Mouse (Mus musculus) hindbrain, embryonic 10.5 days (tissue): Measurements from ENCODE around the gene Olfr229. TPM values are rescaled to one million over a fixed set of nuclear protein-coding genes. Genes with fewer than 3 reads are reported as not detected.

Experiments
- polyA plus RNA-seq: library from polyadenylated mRNA; unstranded; fragments of >200 nt; fragmentation: Nextera tagmentation; extraction: Ambion mirVana; gene quantifications from 2 replicates; pipeline ENCODE4 v1.2.1, GENCODE M21; 2016

Olfr229 gene
- polyA plus RNA-seq, 1 experiment from 2014 or later = not detected

Other genes starting within 250 kb of the Olfr229 start
- not detected in 2 replicates for gene Olfr963, start 240.1 kb upstream of the Olfr229 start, polyA plus RNA-seq
- gene Olfr149, start 200.2 kb upstream of the Olfr229 start, polyA plus RNA-seq = not detected in 2 replicates
- not detected in 2 replicates for gene Olfr965, start 196.0 kb upstream of the Olfr229 start, polyA plus RNA-seq
- gene Olfr150, start 176.4 kb upstream of the Olfr229 start, polyA plus RNA-seq = not detected in 2 replicates
- not detected in 2 replicates for gene Olfr967, start 161.1 kb upstream of the Olfr229 start, polyA plus RNA-seq
- gene Olfr968, start 124.1 kb upstream of the Olfr229 start, polyA plus RNA-seq = not detected in 2 replicates
- gene Olfr969, start 116.4 kb upstream of the Olfr229 start, polyA plus RNA-seq = not detected in 2 replicates
- not detected in 2 replicates for gene Olfr970, start 98.5 kb upstream of the Olfr229 start, polyA plus RNA-seq
- gene Olfr971, start 70.5 kb upstream of the Olfr229 start, polyA plus RNA-seq = not detected in 2 replicates
- not detected in 2 replicates for gene Olfr972, start 40.9 kb upstream of the Olfr229 start, polyA plus RNA-seq
- gene Olfr974, start 30.2 kb downstream of the Olfr229 start, polyA plus RNA-seq = not detected in 2 replicates
- gene Olfr975, start 44.7 kb downstream of the Olfr229 start, polyA plus RNA-seq = not detected in 2 replicates
- not detected in 2 replicates for gene Olfr976, start 53.8 kb downstream of the Olfr229 start, polyA plus RNA-seq
- not detected in 2 replicates for gene Olfr978, start 84.8 kb downstream of the Olfr229 start, polyA plus RNA-seq
- not detected in 2 replicates for gene Olfr979, start 96.1 kb downstream of the Olfr229 start, polyA plus RNA-seq
- not detected in 2 replicates for gene Olfr980, start 102.2 kb downstream of the Olfr229 start, polyA plus RNA-seq
- not detected in 2 replicates for gene Olfr981, start 114.1 kb downstream of the Olfr229 start, polyA plus RNA-seq
- not detected in 2 replicates for gene Olfr982, start 166.5 kb downstream of the Olfr229 start, polyA plus RNA-seq
- not detected in 2 replicates for gene Olfr983, start 186.3 kb downstream of the Olfr229 start, polyA plus RNA-seq
- 0.04 TPM in 1 of 2 replicates, not detected in the other for gene Olfr984, start 206.9 kb downstream of the Olfr229 start, polyA plus RNA-seq
- not detected in 2 replicates for gene Olfr985, start 222.8 kb downstream of the Olfr229 start, polyA plus RNA-seq
- gene Tmem225, start 240.8 kb downstream of the Olfr229 start, polyA plus RNA-seq = not detected in 2 replicates